Mouse (Mus musculus) retina, postnatal 1 day (tissue): ENCODE data around the gene Olfr284.

Source experiments
- DNase-seq: peaks from one replicate; pipeline ENCODE4 v3.0.0-alpha.2; 2012

The Olfr284 gene

GRCm38 (mm10) chr15:98340887-98341286, at the start of gene Olfr284:
Olfr284 (minus strand) TSS chr15:98340987.
- no peak for DNase-seq

GRCm38 (mm10) chr15:98389796-98390195, 49.0 kb upstream of the Olfr284 start:
- DNase-seq, result peak; percentile 81

DNA sequence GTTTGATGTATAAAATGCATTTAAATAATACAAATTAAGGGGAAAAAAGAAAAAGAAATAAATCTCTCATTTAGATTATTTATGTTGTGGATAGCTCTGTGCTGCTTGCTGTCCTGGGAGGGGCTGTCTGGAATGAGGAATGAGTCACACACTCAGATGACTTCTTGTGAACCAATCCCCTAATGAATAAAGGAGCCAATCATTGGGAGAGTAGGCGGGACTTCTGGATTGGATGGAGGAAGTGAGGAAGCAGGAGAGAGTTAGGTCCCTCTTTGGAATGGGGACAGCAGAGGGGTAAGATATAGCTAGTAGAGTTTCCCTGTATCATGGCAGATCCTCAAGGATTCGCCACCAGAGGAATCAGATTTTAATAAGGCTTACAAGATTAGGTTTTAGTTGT, 46.8 kb upstream of the Olfr284 start:
- peak; percentile 46 for DNase-seq

- no peak for DNase-seq
Measured at GRCm38 (mm10) chr15:98380846-98381245, 40.1 kb upstream of the Olfr284 start, which contains the start of gene Olfr283. Olfr283 (minus strand) TSS chr15:98380946.

- DNase-seq, result no peak
Measured at GRCm38 (mm10) chr15:98378209-98378608, 37.4 kb upstream of the Olfr284 start.

GRCm38 (mm10) chr15:98317177-98317724, 23.5 kb downstream of the Olfr284 start, which contains the start of gene Olfr285:
Olfr285 (minus strand) TSS chr15:98317353.
- no peak for DNase-seq

GRCm38 (mm10) chr15:98315703-98316102, 25.1 kb downstream of the Olfr284 start:
- no peak for DNase-seq

DNA sequence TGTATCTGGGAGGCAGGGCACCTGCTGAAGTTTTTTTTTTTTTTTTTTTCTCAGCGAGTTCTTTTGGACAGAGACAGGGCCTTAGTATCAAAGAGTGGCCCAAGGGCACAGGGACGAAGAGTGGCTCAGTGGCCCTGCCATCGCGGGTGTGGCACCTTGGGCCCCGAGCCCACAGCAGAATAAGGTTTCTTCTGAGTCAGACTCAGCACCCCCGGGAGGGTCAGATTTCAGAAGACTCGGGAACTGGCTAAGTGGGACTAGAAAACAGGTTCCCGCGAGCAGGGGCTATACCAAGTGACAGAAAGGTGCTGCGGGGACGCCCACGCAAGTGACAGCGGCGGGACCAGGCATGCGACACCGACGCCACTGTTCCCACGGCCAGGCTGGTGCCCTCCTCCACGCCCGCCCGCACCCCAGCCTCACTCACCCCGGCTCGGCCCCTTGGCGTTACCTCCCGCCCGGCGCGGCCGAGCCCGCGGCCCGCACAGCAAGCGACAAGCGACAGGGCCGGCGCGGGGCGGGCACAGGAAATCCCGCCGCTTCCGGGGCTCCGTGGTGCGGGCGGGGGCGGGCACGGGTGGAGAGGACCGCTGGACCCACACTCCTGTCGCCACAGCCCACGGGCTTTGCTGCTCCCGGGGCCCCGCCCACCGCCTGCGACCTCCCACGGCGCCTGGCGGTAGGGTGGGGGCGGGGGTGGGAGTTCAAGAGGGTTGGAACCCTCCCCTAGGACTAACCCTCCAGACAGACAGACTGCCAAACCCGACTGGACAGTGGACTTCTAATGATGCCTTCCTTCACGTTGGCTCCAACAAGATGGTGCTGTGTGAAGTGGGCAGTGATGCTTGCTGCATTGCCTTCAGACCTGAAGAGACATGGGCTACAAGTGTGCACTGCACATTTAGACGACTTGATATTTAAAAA, 44.9 kb downstream of the Olfr284 start, which contains the start of gene Zfp641:
Gene Zfp641, minus strand, starts transcription at position 534 of the 924 bp plus-strand sequence.
- DNase-seq, result peak; percentile 75

- no peak for DNase-seq
Measured at GRCm38 (mm10) chr15:98293651-98294050, 47.1 kb downstream of the Olfr284 start.
